Mouse (Mus musculus) 416B (cell line): ENCODE measurements at regions not wholly inside any gene's neighbourhood (a gene's known extent, or its start where the extent isn't known, plus 50 kb on each side); places are given as distances from the start of the nearest gene placed in this dataset.

Source experiments
- DNase-seq: peaks from one replicate; pipeline ENCODE4 v3.0.0; 2011; ENCODE audit warnings: low read depth

GRCm38 (mm10) chr7:70470557-70470956, 104.0 kb upstream of the Nr2f2 start:
- no peak for DNase-seq

- no peak for DNase-seq
These were observed 95.6 kb upstream of the Nr2f2 start for GRCm38 (mm10) chr7:70462131-70462530.

- no peak for DNase-seq
These were observed 88.0 kb upstream of the Nr2f2 start for GRCm38 (mm10) chr7:70454525-70454924.

GRCm38 (mm10) chr7:70452816-70453215, 86.3 kb upstream of the Nr2f2 start:
- no peak for DNase-seq

GRCm38 (mm10) chr7:70438908-70439307, 72.4 kb upstream of the Nr2f2 start:
- no peak for DNase-seq

GRCm38 (mm10) chr7:70433838-70434237, 67.3 kb upstream of the Nr2f2 start:
- DNase-seq = no peak

GRCm38 (mm10) chr7:70433358-70433757, 66.8 kb upstream of the Nr2f2 start:
- no peak for DNase-seq

- no peak for DNase-seq
These were observed 65.2 kb upstream of the Nr2f2 start for GRCm38 (mm10) chr7:70431712-70432111.

- DNase-seq = no peak
These were observed 62.8 kb upstream of the Nr2f2 start for GRCm38 (mm10) chr7:70429326-70429725.

GRCm38 (mm10) chr7:70424231-70424620, 57.7 kb upstream of the Nr2f2 start:
- no peak for DNase-seq

GRCm38 (mm10) chr7:70423524-70424230, 57.1 kb upstream of the Nr2f2 start:
- no peak for DNase-seq

- DNase-seq = no peak
These were observed 49.8 kb upstream of the Nr2f2 start for GRCm38 (mm10) chr7:70416185-70416941.
